ENCODE assay signal across 8 mouse cellular contexts in genomic region chr12:82225751-82226228, GRCm38 (mm10). TPM values are rescaled to one million over a fixed set of nuclear protein-coding genes. Genes with fewer than 3 reads are reported as not detected.
DNase-seq lines count a peak whose midpoint lies in the region; ATAC-seq and TF ChIP-seq lines count a peak whose summit lies in the region.

No protein-coding gene starts in this region.

- no peak overlapping the region for H3K27ac ChIP-seq in liver, adult 2 months (replicated peaks; ENCODE audit: insufficient read depth, low read depth, low read length)
- H3K27ac ChIP-seq in liver, embryonic 14.5 days, result peak overlapping the region; percentile 45
- H3K27ac ChIP-seq in stomach, embryonic 15.5 days, result no peak overlapping the region
- H3K27ac ChIP-seq in hindbrain, embryonic 12.5 days, result no peak overlapping the region

- TF ChIP-seq EP300 in liver, embryonic 14.5 days (IDR thresholded peaks at IDR 0.05; ENCODE audit: low read depth), result peak; percentile 89

- H3K4me1 ChIP-seq in liver, adult 2 months (ENCODE audit: control insufficient read depth, insufficient read depth, low read length), result peaks cover 9% of the 10 kb centered on the region
- H3K4me1 ChIP-seq in liver, embryonic 14.5 days (replicated peaks; ENCODE audit: control insufficient read depth in 2 of 2, insufficient read depth in 2 of 2, low read length in 1 of 2), result peaks cover 5 to 51% of the 10 kb centered on the region in 2 experiments
- H3K4me1 ChIP-seq in stomach, embryonic 15.5 days, result no peaks in the 10 kb centered on the region
- H3K4me1 ChIP-seq in hindbrain, embryonic 12.5 days, result peaks cover 16% of the 10 kb centered on the region

- ATAC-seq in liver, embryonic 14.5 days (ENCODE audit: insufficient read depth), result peak; percentile 87
- peak; percentile 50; the same call in 1 of the 2 replicates for ATAC-seq in stomach, embryonic 15.5 days (ENCODE audit: insufficient read depth, low FRiP score, low read depth)
- no peak for ATAC-seq in hindbrain, embryonic 12.5 days (ENCODE audit: low FRiP score)
- ATAC-seq in erythroid progenitor cell, adult 5-6 weeks (replicated peaks; ENCODE audit: low FRiP score, poor library complexity, severe bottlenecking), result no peak; the same call in 1 of the 2 replicates

- H3K4me2 ChIP-seq in liver, embryonic 14.5 days (ENCODE audit: low read depth), result no peak overlapping the region
- H3K4me2 ChIP-seq in stomach, embryonic 15.5 days, result no peak overlapping the region
- H3K4me2 ChIP-seq in hindbrain, embryonic 12.5 days (replicated peaks), result no peak overlapping the region

- TF ChIP-seq CTCF in liver, adult 2 months (IDR thresholded peaks at IDR 0.05; ENCODE audit: low read depth, low read length), result no peak
- TF ChIP-seq CTCF in liver, embryonic 14.5 days (IDR thresholded peaks at IDR 0.05; ENCODE audit: low read depth), result no peak

- H3K36me3 ChIP-seq in liver, adult 2 months (ENCODE audit: control insufficient read depth, insufficient read depth, low read length), result no peaks in the 10 kb centered on the region
- no peaks in the 10 kb centered on the region for H3K36me3 ChIP-seq in liver, embryonic 14.5 days (replicated peaks; ENCODE audit: control insufficient read depth, insufficient read depth, low read depth)
- H3K36me3 ChIP-seq in stomach, embryonic 15.5 days, result no peaks in the 10 kb centered on the region
- H3K36me3 ChIP-seq in hindbrain, embryonic 12.5 days, result no peaks in the 10 kb centered on the region

- no peak for TF ChIP-seq POLR2A in liver, adult 2 months (IDR thresholded peaks at IDR 0.05; ENCODE audit: extremely low read depth, insufficient read depth, low read length)

- no peaks in the 10 kb centered on the region for H3K27me3 ChIP-seq in liver, adult 2 months (ENCODE audit: control insufficient read depth, insufficient read depth, low read length)
- no peaks in the 10 kb centered on the region for H3K27me3 ChIP-seq in liver, embryonic 14.5 days (ENCODE audit: control insufficient read depth, insufficient read depth, low read length)
- no peaks in the 10 kb centered on the region for H3K27me3 ChIP-seq in stomach, embryonic 15.5 days (replicated peaks)
- H3K27me3 ChIP-seq in hindbrain, embryonic 12.5 days, result no peaks in the 10 kb centered on the region

- H3K4me3 ChIP-seq in liver, adult 2 months (ENCODE audit: insufficient read depth, low read depth, low read length), result no peak overlapping the region
- no peak overlapping the region for H3K4me3 ChIP-seq in liver, embryonic 14.5 days (ENCODE audit: insufficient read depth in 1 of 2, low read depth in 2 of 2, low read length in 2 of 2)
- H3K4me3 ChIP-seq in stomach, embryonic 15.5 days (replicated peaks), result no peak overlapping the region
- H3K4me3 ChIP-seq in hindbrain, embryonic 12.5 days, result no peak overlapping the region

- H3K9me3 ChIP-seq in liver, embryonic 14.5 days (ENCODE audit: control insufficient read depth, low read length), result no peaks in the 10 kb centered on the region
- no peaks in the 10 kb centered on the region for H3K9me3 ChIP-seq in stomach, embryonic 15.5 days
- H3K9me3 ChIP-seq in hindbrain, embryonic 12.5 days (replicated peaks), result no peaks in the 10 kb centered on the region

- peak; percentile 63 for DNase-seq in liver, adult 2 months (ENCODE audit: extremely low read depth, low read depth, low spot score)
- DNase-seq in liver, result no peak
- peak; percentile 84 for DNase-seq in c-Kit-positive CD71-negative TER-119-negative erythroid progenitor cells, embryonic 14.5 days (ENCODE audit: low read depth)
- DNase-seq in liver, embryonic 14.5 days (ENCODE audit: low read depth in 3 of 3, low spot score in 3 of 3), result peak; percentile 49 to 61 (median 49)
- no peak for DNase-seq in adrenal gland, postnatal 10 days

- WGBS in liver, adult 2 months, result 36% methylated on average over 4 of the region's 4 CpGs
- WGBS in liver, embryonic 14.5 days (ENCODE audit: insufficient replicate concordance), result 11% methylated on average over 4 of the region's 4 CpGs
- 43% methylated on average over 4 of the region's 4 CpGs for WGBS in stomach, embryonic 15.5 days
- WGBS in hindbrain, embryonic 12.5 days, result 44% methylated on average over 4 of the region's 4 CpGs

- H3K9ac ChIP-seq in liver, adult 2 months (ENCODE audit: low read depth, low read length), result no peak overlapping the region
- H3K9ac ChIP-seq in liver, embryonic 14.5 days (replicated peaks), result no peak overlapping the region
- no peak overlapping the region for H3K9ac ChIP-seq in stomach, embryonic 15.5 days
- no peak overlapping the region for H3K9ac ChIP-seq in hindbrain, embryonic 12.5 days

- H3K79me2 ChIP-seq in liver, adult 2 months (ENCODE audit: control insufficient read depth, insufficient read depth, low read length), result peaks cover 16% of the 10 kb centered on the region; the same call in 1 of the 2 replicates

RNA-seq across cellular contexts. Expression of gene Sipa1l1, which starts 56.7 kb away (rescaled TPM):
- 13.7 and 17.6 TPM in 2 replicates for total RNA-seq in liver, adult 2 months (2014; rRNA removed)
- polyA plus RNA-seq in liver, adult 2 months (2012; rRNA removed), result 9.7 and 10.3 TPM in 2 replicates
- polyA plus RNA-seq in liver, embryonic 14.5 days (2012; rRNA removed), result 2.2 and 2.7 TPM in 2 replicates
- 2.6 TPM in 2 replicates for polyA plus RNA-seq in liver, embryonic 14.5 days (2014; fragmentation: Nextera tagmentation; extraction: Ambion mirVana)
- polyA plus RNA-seq in stomach, embryonic 15.5 days (2015; fragmentation: Nextera tagmentation; extraction: Ambion mirVana), result 26.4 and 30.4 TPM in 2 replicates
- polyA plus RNA-seq in hindbrain, embryonic 12.5 days (2016; fragmentation: Nextera tagmentation; extraction: Ambion mirVana), result 26.0 and 33.3 TPM in 2 replicates
- 6.8 and 7.1 TPM in 2 replicates for total RNA-seq in erythroid progenitor cell, adult 5-6 weeks (2015; ENCODE audit: low replicate concordance)
- 3.5 and 4.3 TPM in 2 replicates for total RNA-seq in erythroid progenitor cell, adult 5-6 weeks (2017; ENCODE audit: low replicate concordance)
- 10 to 100 TPM; 35.2 to 44.3 TPM for total RNA-seq in adrenal gland, postnatal 10 days (2021)

Comparison
In these comparisons a context has a peak if more than half of its experiments do, and no peak if none do; other contexts are left out.
1. DNase-seq: peak in liver, adult 2 months (single experiment), c-Kit-positive CD71-negative TER-119-negative erythroid progenitor cells, embryonic 14.5 days (single experiment) and liver, embryonic 14.5 days (3 of 3); none in liver (single experiment) and adrenal gland, postnatal 10 days (single experiment).
2. ATAC-seq: peak in liver, embryonic 14.5 days (single experiment) and stomach, embryonic 15.5 days (single experiment); none in hindbrain, embryonic 12.5 days (single experiment) and erythroid progenitor cell, adult 5-6 weeks (single experiment).